Mouse (Mus musculus): Measurements from ENCODE around the gene Igflr1.

- TF ChIP-seq GATA1 (IDR thresholded peaks at IDR 0.05; ENCODE audit: borderline replicate concordance, low read length) (no peak), FLI1 (IDR thresholded peaks at IDR 0.05; ENCODE audit: low read length) (no peak)
Measured at GRCm38 (mm10) chr7:30520396-30520795, 44.8 kb upstream of the Igflr1 start.

Measured in megakaryocyte, embryonic 14.5 days (primary cell).